Mouse (Mus musculus) small intestine, adult 10 weeks (tissue): ENCODE data around the gene Avpi1. TPM values are rescaled to one million over a fixed set of nuclear protein-coding genes. Genes with fewer than 3 reads are reported as not detected.

ENCODE experiments used
- polyA plus RNA-seq: library from polyadenylated mRNA; stranded (reverse); fragments of 350-450 nt; fragmentation: Illumina TruSeq; extraction: RNeasy Lipid Tissue Mini Kit (QIAGEN cat#74804); gene quantifications from one replicate; pipeline ENCODE4 v1.2.3, GENCODE M21; 2014; ENCODE audit warnings: low replicate concordance

The Avpi1 gene
- polyA plus RNA-seq, result not detected

GRCm38 (mm10) chr19:42128787-42129508, at the start of gene Avpi1:
TSS of gene Avpi1 (minus strand) at chr19:42129059.

GRCm38 (mm10) chr19:42163764-42164163, 34.9 kb upstream of the Avpi1 start, which contains the start of gene Zfyve27:
TSS of gene Zfyve27 (plus strand) at chr19:42163951.

DNA sequence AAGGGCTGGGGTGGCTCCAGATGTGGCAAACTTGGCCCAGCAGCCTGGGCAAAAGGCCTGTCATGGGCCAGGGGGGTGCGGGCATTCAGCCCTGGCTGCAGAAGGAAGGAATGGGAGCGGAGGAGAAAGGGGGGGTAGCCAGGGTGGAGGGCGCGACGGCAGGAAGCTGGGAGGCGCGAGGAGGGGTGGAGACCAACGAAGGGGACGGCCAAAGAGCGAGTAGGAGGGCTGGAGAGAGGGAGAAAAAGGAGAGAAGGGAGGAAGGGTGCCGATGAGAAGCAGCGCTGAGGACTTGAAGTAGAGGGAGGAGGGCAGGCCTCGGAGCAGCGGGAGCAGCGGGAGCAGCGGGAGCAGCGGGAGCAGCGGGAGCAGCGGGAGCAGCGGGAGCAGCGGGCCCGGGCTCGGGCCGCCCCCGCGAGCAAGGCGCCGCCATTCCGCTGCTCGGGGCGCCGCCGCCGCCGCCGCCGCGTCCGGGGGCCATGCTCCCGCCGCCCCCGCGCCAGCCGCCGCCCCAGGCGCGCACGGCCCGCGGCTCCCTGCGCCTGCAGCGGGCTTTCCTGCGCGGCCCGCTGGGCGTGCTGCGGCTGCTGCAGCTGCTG, 18.4 kb upstream of the Avpi1 start, which contains the start of gene Marveld1:
Gene Marveld1, plus strand, starts transcription at position 231 of the 599 bp plus-strand sequence.

DNA sequence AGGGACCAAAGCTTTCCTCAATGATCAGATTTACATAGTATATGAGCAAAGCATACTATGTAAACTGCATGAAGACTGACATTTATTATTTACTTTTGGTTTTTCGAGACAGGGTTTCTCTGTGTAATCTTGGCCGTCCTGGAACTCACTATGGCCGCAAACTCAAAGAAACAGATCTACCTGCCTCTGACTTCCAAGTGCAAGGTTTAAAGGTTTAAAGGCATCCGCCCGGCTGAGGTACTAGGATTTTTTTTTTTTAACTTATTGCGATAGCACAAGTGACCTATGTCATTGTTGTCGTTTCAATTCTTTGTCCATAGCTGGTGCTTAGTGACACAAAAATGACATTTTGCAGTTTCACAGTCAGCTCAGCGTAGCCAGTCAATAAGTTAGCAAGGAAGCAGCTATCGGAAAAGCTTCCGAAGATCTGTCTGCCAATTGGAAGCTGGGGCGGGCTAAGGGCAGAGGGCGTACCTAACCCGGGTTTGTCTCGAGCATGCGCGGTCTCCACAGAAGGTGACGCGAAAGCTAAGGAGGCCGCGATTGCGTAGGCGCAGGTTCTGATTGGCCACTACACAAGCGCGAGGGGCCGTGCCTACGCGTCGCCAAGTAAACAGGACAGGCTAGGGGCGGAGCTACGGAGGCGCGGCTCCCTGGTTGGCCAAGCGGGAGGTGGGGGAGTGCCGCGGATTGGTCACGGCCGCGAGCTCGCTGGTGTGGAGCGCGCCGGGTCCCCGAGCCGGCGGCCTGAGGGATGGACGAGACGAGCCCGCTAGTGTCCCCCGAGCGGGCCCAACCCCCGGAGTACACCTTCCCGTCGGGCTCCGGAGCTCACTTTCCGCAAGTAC, 38.9 kb downstream of the Avpi1 start, which contains the start of gene Pi4k2a:
Gene Pi4k2a, plus strand, starts transcription at position 723 of the 848 bp plus-strand sequence.

DNA sequence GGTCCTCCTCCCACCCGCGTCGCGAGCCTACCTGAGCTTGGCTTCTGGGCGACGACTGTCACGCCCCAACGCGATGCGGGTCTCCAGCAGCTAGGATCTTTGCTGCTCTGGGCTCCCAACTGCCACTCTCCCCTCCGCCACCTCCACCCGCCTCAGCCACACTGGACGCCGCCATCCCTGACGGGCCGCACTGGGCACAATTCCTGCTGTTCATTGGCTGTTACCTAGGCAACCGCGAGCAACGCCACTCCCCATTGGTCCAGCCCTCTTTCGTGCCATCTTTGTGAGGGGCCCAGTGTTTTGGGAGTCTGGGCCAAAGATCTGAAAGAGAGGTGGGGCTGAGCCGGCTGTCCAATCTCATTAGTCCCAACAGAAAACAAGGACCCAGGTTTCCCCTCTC, 42.7 kb downstream of the Avpi1 start, which contains the start of gene Morn4:
Gene Morn4, minus strand, starts transcription at position 192 of the 400 bp plus-strand sequence.

Other genes starting within 250 kb of the Avpi1 start
- 0.22 TPM for gene Rrp12, start 232.9 kb downstream of the Avpi1 start, polyA plus RNA-seq
- 259 TPM for gene Pgam1, start 217.1 kb downstream of the Avpi1 start, polyA plus RNA-seq
- gene Exosc1, start 195.6 kb downstream of the Avpi1 start, polyA plus RNA-seq, result 12.8 TPM
- gene Zdhhc16, start 195.6 kb downstream of the Avpi1 start, polyA plus RNA-seq, result 16.8 TPM
- 8.1 TPM for gene Mms19, start 147.9 kb downstream of the Avpi1 start, polyA plus RNA-seq
- gene Ubtd1, start 147.3 kb downstream of the Avpi1 start, polyA plus RNA-seq, result not detected
- not detected for gene Ankrd2, start 93.1 kb downstream of the Avpi1 start, polyA plus RNA-seq
- gene Hoga1, start 83.4 kb downstream of the Avpi1 start, polyA plus RNA-seq, result 0.71 TPM
- gene 4933411K16Rik, start 76.8 kb downstream of the Avpi1 start, polyA plus RNA-seq, result not detected
- not detected for gene Morn4, start 42.7 kb downstream of the Avpi1 start, polyA plus RNA-seq
- 6.3 TPM for gene Pi4k2a, start 38.6 kb downstream of the Avpi1 start, polyA plus RNA-seq
- 3.7 TPM for gene Marveld1, start 18.3 kb upstream of the Avpi1 start, polyA plus RNA-seq
- gene Zfyve27, start 34.9 kb upstream of the Avpi1 start, polyA plus RNA-seq, result 8.5 TPM
- 0.45 TPM for gene Sfrp5, start 73.2 kb upstream of the Avpi1 start, polyA plus RNA-seq
- 0.30 TPM for gene Golga7b, start 118.5 kb upstream of the Avpi1 start, polyA plus RNA-seq